Mouse (Mus musculus) A20 (cell line): ENCODE results near the gene Spaar.

Source experiments
- DNase-seq: peaks from one replicate; pipeline ENCODE4 v3.0.0-alpha.2; 2011; ENCODE audit warnings: low read depth, low spot score

Gene Spaar

GRCm38 (mm10) chr4:43798936-43799335 lies 69.1 kb downstream of the Spaar start:
- no peak for DNase-seq
